Mouse (Mus musculus): ENCODE data around the gene Fam129a.

DNA sequence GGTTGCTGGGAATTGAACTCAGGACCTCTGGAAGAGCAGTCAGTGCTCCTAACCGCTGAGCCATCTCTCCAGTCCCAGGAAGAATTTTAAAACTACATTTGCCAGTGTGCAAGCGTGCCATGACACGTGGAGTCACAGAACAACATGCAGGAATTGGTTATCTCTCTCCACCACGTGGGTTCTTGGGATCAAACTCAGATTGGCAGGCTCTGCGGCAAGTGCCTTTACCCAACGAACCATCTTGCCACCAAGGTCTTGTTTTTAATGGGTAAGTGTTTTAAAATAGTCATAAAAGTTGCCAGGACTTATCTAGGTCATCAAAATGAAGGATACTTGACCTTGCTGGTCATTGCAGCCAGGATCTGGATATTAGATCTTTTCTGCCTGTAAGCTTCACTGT, 187.3 kb downstream of the Fam129a start:
- TF ChIP-seq CTCF (IDR thresholded peaks at IDR 0.05) (no peak), EP300 (IDR thresholded peaks at IDR 0.05) (no peak)

All from lung, postnatal 0 days (tissue).